Mouse (Mus musculus) urinary bladder, postnatal 4 days (tissue): ENCODE measurements around the gene Gm10999.
"Not testable (repeated sequence)": the region's sequence is repeated elsewhere in the genome, so short reads cannot be mapped to it uniquely, and the experiment has no call there.

Experiments used
- DNase-seq, 2 experiments: peaks; one replicate each; pipeline ENCODE4 v3.0.0; 2021 to 2022; ENCODE audit warnings: low spot score in 2 of 2

Gm10999 gene

DNA sequence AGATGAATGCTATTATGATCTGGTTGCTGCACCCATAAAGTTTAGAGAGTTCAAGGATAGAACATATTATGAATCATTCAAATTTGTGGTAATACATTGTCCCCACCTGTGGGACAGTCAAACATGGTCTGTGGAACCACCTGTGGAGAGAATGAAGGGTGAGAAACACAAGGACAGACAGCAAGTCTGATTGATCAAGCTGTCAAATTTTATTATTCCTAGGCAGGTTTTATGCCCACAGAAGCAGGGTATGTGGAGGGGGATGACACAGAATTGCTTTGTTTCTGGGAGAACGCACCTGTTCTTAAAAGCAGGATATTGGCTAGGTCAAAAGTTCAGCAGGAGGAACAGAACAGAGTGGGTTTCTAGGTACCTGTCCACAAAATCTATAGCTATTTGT lies at the start of gene Gm10999:
Gene Gm10999, minus strand, starts transcription at position 101 of the 400 bp plus-strand sequence.
- no peak for DNase-seq

DNA sequence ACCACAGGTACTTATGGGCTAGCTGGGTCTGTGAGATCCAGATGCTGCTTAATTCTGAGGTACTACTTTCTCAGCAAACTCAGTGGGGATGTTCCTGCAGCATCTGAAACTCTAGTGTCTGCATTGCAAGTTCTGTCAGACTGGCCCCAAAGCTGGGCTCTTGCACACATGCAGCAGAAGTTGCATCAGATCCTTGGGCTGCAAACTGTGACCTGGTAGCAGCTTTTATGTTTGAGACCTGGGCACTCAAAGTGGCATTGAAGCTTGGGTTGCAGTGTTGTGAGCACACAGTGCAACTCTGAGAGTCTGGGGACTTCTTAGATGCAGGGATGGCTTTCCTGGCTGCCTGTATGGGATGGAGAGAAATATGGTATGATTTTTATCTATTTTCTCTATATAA lies 2.0 kb upstream of the Gm10999 start:
- no peak for DNase-seq

DNA sequence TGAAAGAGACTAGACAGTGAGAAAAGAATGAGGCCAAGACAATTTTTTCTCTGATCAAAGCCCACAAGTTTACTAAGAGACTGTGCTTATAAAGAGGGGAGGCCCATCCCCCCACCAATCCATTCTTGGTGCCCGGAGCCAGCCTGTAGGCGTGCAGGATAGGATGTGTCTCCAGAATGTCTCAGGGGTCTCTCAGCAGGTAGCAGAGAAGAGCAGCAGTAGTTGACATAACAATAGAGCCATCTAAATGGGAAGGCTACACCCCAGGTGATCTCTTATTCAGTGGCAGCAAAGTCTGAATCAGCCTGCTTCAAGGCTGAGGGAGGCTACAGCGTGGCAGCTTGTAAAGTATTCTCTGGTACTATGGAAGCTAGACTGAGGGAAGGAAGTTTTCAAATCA lies 15.7 kb downstream of the Gm10999 start:
- not testable (repeated sequence) for DNase-seq
